7 mouse cellular contexts compared by ENCODE assay signal in the genomic region with DNA sequence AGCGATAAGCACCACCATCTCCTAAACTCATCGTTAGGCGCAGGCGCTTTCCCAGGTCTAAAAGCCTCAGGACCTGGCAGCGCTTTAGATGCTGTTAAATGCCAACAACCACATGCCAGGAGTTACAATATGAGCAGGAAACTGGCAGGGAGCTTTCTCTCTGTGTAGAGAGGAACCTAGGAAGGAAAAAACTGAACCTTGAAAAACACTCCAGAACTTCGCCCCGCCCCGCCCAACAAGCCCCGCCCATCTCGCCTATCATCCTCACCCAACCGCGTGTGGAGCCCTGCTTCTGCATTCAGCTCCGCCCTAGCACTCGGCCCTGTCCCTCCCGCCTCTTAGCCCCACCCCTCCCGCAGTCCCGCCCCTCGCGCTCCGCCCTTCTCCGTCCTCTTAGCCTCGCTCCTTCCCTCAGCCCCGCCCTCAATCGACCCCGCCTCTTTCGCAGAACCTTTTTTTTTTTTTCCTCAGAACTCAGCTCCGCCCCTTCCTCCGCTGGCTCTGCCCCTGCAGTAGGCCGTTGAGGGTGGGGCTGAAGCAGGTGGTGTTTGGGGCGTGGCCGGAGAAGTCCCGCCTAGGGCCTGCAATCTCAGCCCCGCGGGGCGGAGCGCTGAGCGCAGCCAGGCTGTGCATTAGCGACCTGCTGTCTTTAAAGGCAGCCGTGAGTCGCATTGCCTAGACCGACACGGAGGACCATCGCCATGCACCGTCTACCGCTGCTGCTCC. TPM values are rescaled to one million over a fixed set of nuclear protein-coding genes. Genes with fewer than 3 reads are reported as not detected.
DNase-seq lines count a peak whose midpoint lies in the region; ATAC-seq and TF ChIP-seq lines count a peak whose summit lies in the region.

A gene (plus strand): TSS at position 653 of the 726 bp plus-strand sequence.

- peaks cover 7% of the 10 kb centered on the region; the same call in 1 of the 2 replicates for H3K4me1 ChIP-seq in embryonic facial prominence, embryonic 13.5 days
- H3K4me1 ChIP-seq in kidney, adult 2 months (ENCODE audit: control insufficient read depth, insufficient read depth, low read length) = peaks cover 13% of the 10 kb centered on the region; the same call in 1 of the 2 replicates
- no peaks in the 10 kb centered on the region; the same call in 1 of the 2 replicates for H3K4me1 ChIP-seq in limb, embryonic 12.5 days (replicated peaks)
- peaks cover 27% of the 10 kb centered on the region for H3K4me1 ChIP-seq in midbrain, embryonic 15.5 days
- peaks cover 13% of the 10 kb centered on the region for H3K4me1 ChIP-seq in spleen, adult 2 months (ENCODE audit: control insufficient read depth, insufficient read depth, insufficient read length)

- peak; percentile 96 to 98 for DNase-seq in adrenal gland, postnatal 36 days
- peak; percentile 95 to 97 for DNase-seq in heart, adult 18-20 months
- peak; percentile 98 for DNase-seq in kidney, adult 2 months
- DNase-seq in spleen, adult 2 months (ENCODE audit: low read depth in 1 of 2, low spot score in 2 of 2) = peak; percentile 98 to 99

- 1% methylated on average over 44 of the region's 45 CpGs for WGBS in embryonic facial prominence, embryonic 13.5 days
- 2% methylated on average over 44 of the region's 45 CpGs for WGBS in kidney, adult 2 months
- WGBS in limb, embryonic 12.5 days = 2% methylated on average over 45 of the region's 45 CpGs
- 3% methylated on average over 44 of the region's 45 CpGs for WGBS in midbrain, embryonic 15.5 days
- 1% methylated on average over 45 of the region's 45 CpGs for WGBS in spleen, adult 2 months

- peak within 1 kb of the TSS; percentile 74 for H3K27ac ChIP-seq in embryonic facial prominence, embryonic 13.5 days
- H3K27ac ChIP-seq in kidney, adult 2 months (ENCODE audit: insufficient read depth, low read depth, low read length) = peak within 1 kb of the TSS; percentile 73
- peak within 1 kb of the TSS; percentile 32 for H3K27ac ChIP-seq in limb, embryonic 12.5 days
- peak within 1 kb of the TSS; percentile 80 for H3K27ac ChIP-seq in midbrain, embryonic 15.5 days
- H3K27ac ChIP-seq in spleen, adult 2 months (ENCODE audit: insufficient read depth, low read length) = peak within 1 kb of the TSS; percentile 91

- H3K9ac ChIP-seq in embryonic facial prominence, embryonic 13.5 days = peak within 1 kb of the TSS; percentile 72
- peak within 1 kb of the TSS; percentile 63 for H3K9ac ChIP-seq in limb, embryonic 12.5 days (replicated peaks)
- peak within 1 kb of the TSS; percentile 76 for H3K9ac ChIP-seq in midbrain, embryonic 15.5 days

- H3K36me3 ChIP-seq in embryonic facial prominence, embryonic 13.5 days = no peaks in the 10 kb centered on the region
- no peaks in the 10 kb centered on the region for H3K36me3 ChIP-seq in kidney, adult 2 months (ENCODE audit: control insufficient read depth, insufficient read depth, low read length)
- no peaks in the 10 kb centered on the region for H3K36me3 ChIP-seq in limb, embryonic 12.5 days
- H3K36me3 ChIP-seq in midbrain, embryonic 15.5 days (replicated peaks) = no peaks in the 10 kb centered on the region
- H3K36me3 ChIP-seq in spleen, adult 2 months (ENCODE audit: control insufficient read depth, insufficient read depth, low read length) = peaks cover 5% of the 10 kb centered on the region; the same call in 1 of the 2 replicates

- TF ChIP-seq POLR2A in kidney, adult 2 months (IDR thresholded peaks at IDR 0.05; ENCODE audit: low read depth, low read length) = peak; percentile 97
- peak; percentile 100 for TF ChIP-seq POLR2A in spleen, adult 2 months (IDR thresholded peaks at IDR 0.05; ENCODE audit: low read depth, low read length)

- H3K27me3 ChIP-seq in embryonic facial prominence, embryonic 13.5 days = no peaks in the 10 kb centered on the region
- H3K27me3 ChIP-seq in kidney, adult 2 months (replicated peaks; ENCODE audit: control insufficient read depth, insufficient read depth, low read length) = no peaks in the 10 kb centered on the region
- H3K27me3 ChIP-seq in limb, embryonic 12.5 days = no peaks in the 10 kb centered on the region; the same call in 1 of the 2 replicates
- no peaks in the 10 kb centered on the region for H3K27me3 ChIP-seq in midbrain, embryonic 15.5 days (replicated peaks)
- no peaks in the 10 kb centered on the region for H3K27me3 ChIP-seq in spleen, adult 2 months (ENCODE audit: control insufficient read depth, insufficient read depth, low read length)

- ATAC-seq in embryonic facial prominence, embryonic 13.5 days (ENCODE audit: insufficient number of reproducible peaks, insufficient read depth, low FRiP score, low TSS enrichment, low read depth) = peak; percentile 93
- peak; percentile 94 for ATAC-seq in limb, embryonic 12.5 days (ENCODE audit: insufficient number of reproducible peaks, insufficient read depth, low FRiP score, low TSS enrichment, low read depth)
- ATAC-seq in midbrain, embryonic 15.5 days (replicated peaks) = peak; percentile 96

- H3K9me3 ChIP-seq in embryonic facial prominence, embryonic 13.5 days = no peaks in the 10 kb centered on the region
- no peaks in the 10 kb centered on the region for H3K9me3 ChIP-seq in limb, embryonic 12.5 days
- no peaks in the 10 kb centered on the region for H3K9me3 ChIP-seq in midbrain, embryonic 15.5 days

- peak within 1 kb of the TSS; percentile 84 for H3K4me2 ChIP-seq in embryonic facial prominence, embryonic 13.5 days
- peak within 1 kb of the TSS; percentile 77 for H3K4me2 ChIP-seq in limb, embryonic 12.5 days
- peak within 1 kb of the TSS; percentile 81 for H3K4me2 ChIP-seq in midbrain, embryonic 15.5 days

- TF ChIP-seq CTCF in kidney, adult 2 months (conservative IDR thresholded peaks at IDR 0.05; ENCODE audit: insufficient read depth, insufficient read length, low read depth, low read length) = no peak
- no peak for TF ChIP-seq CTCF in spleen, adult 2 months (IDR thresholded peaks at IDR 0.05; ENCODE audit: extremely low read depth, insufficient read depth, insufficient read length, insufficient replicate concordance)

- peak within 1 kb of the TSS; percentile 61 for H3K4me3 ChIP-seq in embryonic facial prominence, embryonic 13.5 days
- peak within 1 kb of the TSS; percentile 67 for H3K4me3 ChIP-seq in kidney, adult 2 months (ENCODE audit: insufficient read depth, low read depth, low read length)
- H3K4me3 ChIP-seq in limb, embryonic 12.5 days (replicated peaks) = peak within 1 kb of the TSS; percentile 53
- peak within 1 kb of the TSS; percentile 54 for H3K4me3 ChIP-seq in midbrain, embryonic 15.5 days
- peak within 1 kb of the TSS; percentile 88 for H3K4me3 ChIP-seq in spleen, adult 2 months (ENCODE audit: extremely low read depth, insufficient read depth, insufficient read length)

RNA-seq across cellular contexts. Expression of the gene that starts here (rescaled TPM):
- total RNA-seq in adrenal gland, postnatal 36 days (2021) = 100 to 1,000 TPM; 220 to 225 TPM
- 15.4 and 17.4 TPM in 2 replicates for polyA plus RNA-seq in embryonic facial prominence, embryonic 13.5 days (2015; fragmentation: Nextera tagmentation; extraction: Ambion mirVana)
- total RNA-seq in heart, adult 18-20 months (2021) = 10 to 100 TPM in 1 of 2 experiments, 1 to 10 TPM in 1; 9.2 to 13.8 TPM
- 216 TPM in 2 replicates for polyA plus RNA-seq in kidney, adult 2 months (2012; rRNA removed)
- 10.9 and 11.1 TPM in 2 replicates for polyA plus RNA-seq in limb, embryonic 12.5 days (2016; fragmentation: Nextera tagmentation; extraction: Ambion mirVana)
- polyA plus RNA-seq in midbrain, embryonic 15.5 days (2015; fragmentation: Nextera tagmentation; extraction: Ambion mirVana) = 23.2 and 23.3 TPM in 2 replicates
- 98.3 and 128 TPM in 2 replicates for polyA plus RNA-seq in spleen, adult 2 months (2012; rRNA removed)

Comparison
In these comparisons a context has a peak if more than half of its experiments do, and no peak if none do; other contexts are left out.
1. Peak in every context shown above with its lines: DNase-seq, ATAC-seq, H3K4me3 ChIP-seq and H3K27ac ChIP-seq.
2. RNA of the gene that starts here (total RNA-seq): 220 to 225 TPM in adrenal gland, postnatal 36 days; 9.2 to 13.8 TPM in heart, adult 18-20 months; every median in the first group is over 10 times any median in the second.
3. H3K27ac ChIP-seq: peak in every context shown above with its lines; median percentile 91 in spleen, adult 2 months; 80 in midbrain, embryonic 15.5 days; 74 in embryonic facial prominence, embryonic 13.5 days; 73 in kidney, adult 2 months; 32 in limb, embryonic 12.5 days.